Mouse (Mus musculus) gastrocnemius, postnatal 4 days (tissue): ENCODE data around the gene Sntg2. TPM values are rescaled to one million over a fixed set of nuclear protein-coding genes. Genes with fewer than 3 reads are reported as not detected.

Source experiments
- DNase-seq, 2 experiments: peaks; one replicate each; pipeline ENCODE4 v3.0.0; 2021 to 2022; ENCODE audit warnings: low spot score in 2 of 2, mixed read lengths in 2 of 2
- long read RNA-seq, 2 experiments: library from polyadenylated mRNA; stranded (forward); transcript quantifications; one replicate each; pipeline ENCODE4 v2.0.0; 2021
- total RNA-seq, 2 experiments: library from RNA; stranded (reverse); gene quantifications; 2 replicates each; pipeline ENCODE4 v1.2.3; 2021

The Sntg2 gene
- 1 to 10 TPM; 1.2 to 1.5 TPM for total RNA-seq
- long read RNA-seq, experiment 1: 0 reads
- long read RNA-seq, experiment 2, partial matches to known transcripts: 0 of 2 reads
- long read RNA-seq, experiment 2, other reads (novel, unspliced or antisense): 2 of 2 reads

DNA sequence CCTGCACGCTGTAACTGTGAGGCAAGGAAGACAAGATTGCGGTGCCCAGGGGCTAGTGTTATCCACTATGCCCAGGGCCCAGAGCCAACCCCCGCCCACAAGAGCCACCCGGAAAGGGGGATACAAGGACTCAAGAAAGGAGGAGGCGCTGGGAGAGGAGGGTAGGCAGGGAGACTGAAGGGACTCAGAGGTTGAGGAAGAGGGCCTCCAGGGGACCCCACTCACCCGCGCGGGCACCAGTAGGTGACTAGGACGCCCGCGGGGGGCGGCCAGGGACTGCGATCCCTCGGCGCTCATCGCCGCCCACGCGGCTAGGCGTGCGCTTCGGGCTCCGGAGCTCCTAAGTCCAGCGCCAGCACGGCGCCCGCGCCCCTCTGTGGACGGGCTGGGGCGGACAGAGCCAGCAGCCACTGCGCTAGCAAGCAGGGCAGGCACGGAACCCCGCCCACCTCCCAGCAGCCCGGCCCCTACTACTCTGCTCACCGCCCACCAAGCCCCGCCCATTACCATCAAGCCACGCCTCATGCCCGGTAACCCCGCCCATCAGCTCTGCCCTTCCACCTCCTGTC lies at the start of gene Sntg2:
Gene Sntg2 (minus strand): TSS at position 443 of the 569 bp plus-strand sequence.
- DNase-seq: peak; percentile 63 to 78

DNA sequence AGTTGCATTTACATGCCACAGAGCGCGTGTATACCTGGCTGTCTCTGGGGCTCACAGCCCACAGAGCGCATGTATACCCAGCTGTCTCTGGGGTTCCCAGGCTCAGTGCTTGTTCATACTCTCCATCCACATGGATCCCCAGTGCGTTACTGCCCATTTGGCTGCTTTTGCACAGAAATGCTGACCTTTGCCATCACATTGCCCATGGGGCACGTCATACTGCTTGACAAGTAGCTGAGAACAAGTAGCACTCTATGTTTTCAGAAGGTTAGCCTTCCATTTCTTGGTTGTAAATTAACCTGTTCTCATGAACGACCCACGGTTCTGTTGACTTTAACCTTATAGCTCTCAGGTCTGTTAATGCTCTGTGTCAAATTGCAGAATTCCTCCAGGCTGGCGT lies 43.4 kb upstream of the Sntg2 start:
- no peak for DNase-seq

DNA sequence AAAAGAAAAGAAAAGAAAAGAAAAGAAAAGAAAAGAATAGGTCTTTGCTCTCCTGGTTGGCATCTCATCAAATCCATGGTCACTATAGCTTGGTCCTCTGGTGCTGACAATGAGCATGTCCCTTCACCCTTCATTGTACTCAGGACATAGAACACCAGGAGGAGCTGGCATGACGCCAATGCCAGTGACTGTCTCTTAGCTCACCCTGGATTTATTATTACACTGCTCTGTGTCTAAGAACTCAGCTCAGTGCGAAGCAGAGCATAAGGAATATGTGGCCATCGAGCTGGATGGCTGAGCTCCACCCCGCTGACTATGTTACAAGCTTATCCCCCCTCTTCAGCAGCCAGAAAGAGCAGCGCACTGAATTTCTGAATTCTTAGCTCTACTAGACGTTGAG lies 42.8 kb upstream of the Sntg2 start:
- DNase-seq: no peak

DNA sequence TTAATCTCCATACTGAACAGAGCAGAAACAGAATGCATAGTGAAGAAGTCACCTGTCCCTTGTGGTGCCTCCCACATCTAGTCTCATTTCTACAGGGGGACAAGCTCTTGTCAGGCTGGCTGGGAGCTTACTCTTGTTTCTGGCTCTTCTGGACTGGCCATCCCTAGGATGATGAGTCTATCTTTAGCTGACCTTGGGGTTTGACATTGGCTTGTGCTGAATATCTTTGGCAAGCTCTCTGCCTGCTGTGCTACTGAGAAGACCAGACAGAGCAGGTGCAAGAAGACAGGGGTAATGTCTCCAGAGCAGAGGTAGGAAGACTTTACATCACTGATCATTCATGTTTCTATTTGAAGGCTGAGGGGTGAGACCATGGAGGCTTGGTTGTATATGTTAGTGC lies 29.5 kb upstream of the Sntg2 start:
- no peak for DNase-seq

DNA sequence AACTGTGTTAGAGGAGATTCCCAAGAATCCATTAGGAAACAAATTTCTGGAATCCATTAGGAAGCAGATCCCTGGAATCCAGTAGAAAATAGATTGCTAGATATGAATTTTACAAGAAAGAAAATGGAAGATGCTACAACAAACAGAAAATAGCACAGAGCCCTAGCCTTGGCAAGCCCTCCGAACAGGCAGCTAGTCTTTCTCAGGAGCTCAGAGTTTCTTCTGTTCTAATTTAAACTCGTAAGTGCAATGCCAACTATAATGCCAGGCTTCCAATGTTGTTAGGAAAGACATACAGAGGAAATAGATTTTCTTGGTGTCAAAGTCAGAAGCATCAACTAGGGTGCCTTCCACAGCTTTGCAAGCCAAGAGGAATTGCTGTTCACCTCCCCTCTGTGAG lies 27.4 kb upstream of the Sntg2 start:
- DNase-seq: no peak

DNA sequence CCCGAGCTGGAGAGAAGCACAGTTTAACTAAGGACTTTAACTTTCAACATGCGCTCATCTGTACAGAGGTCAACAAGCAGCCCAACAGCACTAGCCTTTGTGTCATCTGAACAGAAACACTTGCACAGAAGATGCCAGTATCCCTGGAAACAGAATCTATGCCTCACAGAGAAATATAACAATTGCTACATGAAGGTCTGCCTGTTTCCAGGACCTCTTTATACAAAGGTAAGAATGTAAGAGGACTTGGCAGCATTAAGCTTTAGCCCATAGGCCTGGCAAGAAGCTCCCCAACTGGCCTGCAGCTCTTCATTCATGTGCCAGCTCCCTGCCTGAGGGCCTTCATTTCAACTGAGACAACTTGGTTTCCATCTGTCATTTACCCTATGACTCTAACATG lies 26.9 kb upstream of the Sntg2 start:
- no peak for DNase-seq

DNA sequence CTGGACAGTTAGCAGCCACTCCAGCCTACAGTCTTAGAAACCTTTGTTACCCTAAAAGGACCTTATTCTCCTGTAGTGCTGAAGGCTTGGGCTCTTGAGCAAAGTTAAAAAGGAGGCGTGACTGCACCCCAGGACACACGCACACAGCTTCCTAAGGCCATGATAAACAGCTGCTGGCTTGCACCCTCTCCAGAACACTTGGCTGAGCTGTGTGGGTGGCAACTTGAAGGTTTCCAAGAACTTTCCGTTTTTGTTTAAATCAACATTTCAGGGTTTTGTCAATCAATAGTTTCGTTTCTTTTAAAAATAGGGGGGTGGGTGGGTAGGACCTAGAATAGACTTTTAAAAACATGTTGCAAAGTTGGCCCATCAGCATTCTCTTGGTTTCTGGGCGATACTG lies 882 bp downstream of the Sntg2 start:
- no peak for DNase-seq

DNA sequence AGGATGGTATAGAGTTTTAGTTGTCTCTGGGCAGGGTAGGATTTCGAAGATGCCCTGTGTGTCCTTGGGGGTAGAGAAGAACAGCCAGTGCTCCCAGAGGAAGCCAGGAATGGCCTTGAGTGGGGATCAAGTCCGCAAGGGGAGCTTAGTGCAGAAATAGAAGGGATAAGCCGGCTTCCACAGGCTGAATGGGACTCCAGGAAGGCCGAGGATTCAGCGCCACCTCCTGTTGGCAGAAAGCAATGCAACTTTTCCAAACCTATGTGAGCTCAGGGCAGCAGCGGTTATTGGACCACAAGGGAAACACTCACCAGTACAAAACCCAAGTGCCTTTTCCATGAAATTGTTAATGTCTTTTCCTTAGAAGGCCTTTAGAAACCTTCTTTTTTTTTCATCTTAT lies 3.4 kb downstream of the Sntg2 start:
- DNase-seq: peak; percentile 64 to 77

DNA sequence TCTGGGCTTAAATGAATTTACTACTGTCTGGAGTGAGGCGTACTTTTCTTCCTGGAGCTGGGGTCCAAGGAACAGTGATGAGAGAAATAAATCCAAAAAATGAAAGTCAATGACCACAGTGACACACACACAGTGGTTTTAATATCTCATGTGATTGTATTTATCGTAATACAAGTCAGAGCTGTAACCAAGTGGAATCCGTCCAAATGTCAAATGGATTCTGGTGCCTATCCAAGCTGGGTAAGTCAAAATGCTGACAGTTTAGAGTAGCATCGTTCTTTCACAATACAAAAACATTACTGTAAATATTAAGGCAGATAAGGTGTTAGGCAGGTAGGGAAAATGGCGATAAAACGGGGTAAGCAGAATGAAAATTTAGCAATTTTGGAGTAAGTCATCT lies 4.0 kb downstream of the Sntg2 start:
- no peak for DNase-seq

DNA sequence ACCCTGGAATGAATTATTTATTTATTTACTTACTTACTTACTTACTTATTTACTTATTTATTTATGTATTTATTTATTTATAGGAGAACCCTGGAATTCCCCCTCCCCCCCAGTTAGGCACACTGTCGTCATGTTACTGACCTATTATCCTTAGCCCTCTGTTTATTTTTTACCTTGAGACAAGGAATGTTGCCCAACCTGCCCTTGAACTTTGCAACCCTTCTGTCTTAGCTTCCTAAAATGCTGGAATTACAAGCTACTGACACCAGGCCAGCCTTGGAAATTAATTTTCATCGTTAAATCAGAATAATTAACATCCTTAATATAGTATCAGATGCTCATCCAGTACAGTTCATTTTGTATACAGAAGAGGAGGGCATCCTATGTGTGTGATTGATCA lies 10.9 kb downstream of the Sntg2 start:
- DNase-seq: no peak

DNA sequence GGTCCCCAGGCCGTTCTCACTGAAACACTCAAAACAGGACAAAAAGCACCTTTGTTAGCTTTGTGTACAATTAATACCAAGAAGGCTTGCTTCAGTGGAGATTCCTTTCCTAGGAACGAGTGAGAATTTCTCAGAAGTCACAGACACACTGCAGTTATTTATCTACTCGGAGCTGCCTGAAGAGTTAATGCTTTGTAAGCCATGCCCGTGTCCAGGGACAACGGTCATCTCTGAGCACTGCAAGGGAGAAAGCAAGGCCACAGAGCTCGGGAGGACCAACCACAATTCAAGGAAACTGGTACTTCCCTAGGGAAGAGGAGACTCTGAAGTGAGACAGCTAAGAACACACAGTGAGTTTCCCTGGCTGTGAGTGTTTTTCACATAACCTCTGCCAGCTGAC lies 15.5 kb downstream of the Sntg2 start:
- DNase-seq: no peak

DNA sequence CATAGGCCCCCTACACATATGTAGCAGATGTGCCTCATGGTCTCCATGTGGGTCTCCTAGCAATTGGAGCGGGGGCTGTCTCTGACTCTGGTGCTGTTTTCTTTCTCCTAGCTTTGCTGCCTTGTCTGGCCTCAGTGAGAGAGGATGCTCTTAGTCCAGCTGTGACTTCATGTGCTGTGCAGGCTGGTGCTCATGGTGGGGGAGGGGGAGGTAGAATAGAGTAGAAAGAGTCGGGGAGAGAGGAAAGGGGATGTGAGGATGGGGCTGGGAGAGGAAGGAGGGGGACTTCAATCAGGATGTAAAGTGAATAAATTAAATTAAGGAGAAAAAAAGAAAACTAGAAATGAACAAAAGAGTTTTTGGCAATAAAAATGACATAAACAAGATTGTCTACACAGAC lies 20.8 kb downstream of the Sntg2 start:
- DNase-seq: no peak

DNA sequence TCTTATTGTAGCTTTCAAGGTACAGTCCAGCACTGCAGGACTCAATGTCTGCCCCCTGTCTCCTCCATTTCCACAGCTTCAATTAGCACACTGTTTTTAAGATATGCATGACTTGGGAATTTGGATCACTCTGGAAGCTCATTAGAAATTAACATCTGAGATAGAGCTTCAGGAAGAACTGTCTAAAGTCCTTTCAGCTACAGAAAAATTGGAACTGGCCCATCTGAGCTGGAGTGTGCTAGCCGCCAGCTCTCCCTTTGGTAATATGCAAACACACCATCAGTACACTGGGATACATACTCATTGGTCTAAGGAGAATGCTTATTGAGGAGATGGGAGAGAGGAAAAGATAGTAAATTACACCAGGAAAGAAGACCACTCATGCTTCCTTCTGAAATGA lies 25.1 kb downstream of the Sntg2 start:
- no peak for DNase-seq

DNA sequence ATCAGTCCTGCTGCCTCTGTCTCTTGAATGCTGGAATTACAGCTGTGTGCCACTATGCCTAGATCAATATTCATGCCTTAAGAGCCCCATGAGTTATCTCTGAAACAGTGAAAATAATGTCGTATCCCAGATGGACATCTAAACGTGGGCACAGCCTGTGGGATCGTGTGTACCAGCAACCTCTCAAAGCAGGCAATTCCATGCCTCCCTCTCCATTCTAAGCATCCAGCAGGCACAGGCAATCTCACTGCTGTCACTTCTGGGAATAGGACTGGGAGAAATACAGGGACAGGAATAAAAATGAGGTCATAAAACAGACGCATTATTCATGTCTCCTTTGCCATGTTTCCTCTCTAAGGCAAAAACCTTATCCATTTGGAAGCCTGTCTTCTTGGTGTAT lies 25.9 kb downstream of the Sntg2 start:
- no peak for DNase-seq

DNA sequence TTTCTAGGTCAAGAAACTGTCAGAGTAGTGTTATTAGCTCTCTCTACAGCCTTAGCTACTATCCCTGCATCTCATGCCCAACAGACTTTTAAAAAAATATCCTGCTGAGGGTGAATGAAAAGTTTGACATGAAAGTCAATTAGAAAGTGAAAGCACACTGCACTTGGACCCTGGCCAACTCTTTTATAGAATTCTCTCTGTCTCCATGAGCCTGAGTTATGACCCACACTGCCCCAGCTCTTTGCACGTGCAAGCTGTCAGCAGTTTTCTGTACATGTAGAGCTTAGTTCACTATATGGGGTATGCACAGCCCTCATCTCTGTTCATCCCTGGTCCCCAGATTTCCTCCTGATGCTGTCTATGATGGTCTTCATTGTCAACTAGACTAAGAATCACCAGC lies 28.4 kb downstream of the Sntg2 start:
- DNase-seq: no peak

DNA sequence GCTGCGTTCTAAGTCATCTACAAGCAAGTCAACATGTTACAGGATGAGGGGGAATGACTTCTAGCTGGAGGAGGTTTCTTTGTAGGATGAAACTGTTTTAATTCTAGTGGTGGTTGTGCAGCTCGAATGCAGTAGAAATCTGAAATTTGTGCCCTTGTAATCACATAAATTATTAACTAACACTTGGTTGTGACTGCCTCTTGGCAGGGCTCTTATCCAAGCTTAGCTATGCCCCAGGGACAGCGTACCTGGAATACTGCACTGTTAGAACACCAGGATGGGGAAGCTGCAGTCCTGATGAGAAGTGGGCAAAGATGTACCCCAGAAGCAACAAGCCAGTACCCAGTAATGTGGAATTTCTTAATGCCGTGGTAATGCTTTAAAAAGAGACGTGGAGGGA lies 36.9 kb downstream of the Sntg2 start:
- no peak for DNase-seq

DNA sequence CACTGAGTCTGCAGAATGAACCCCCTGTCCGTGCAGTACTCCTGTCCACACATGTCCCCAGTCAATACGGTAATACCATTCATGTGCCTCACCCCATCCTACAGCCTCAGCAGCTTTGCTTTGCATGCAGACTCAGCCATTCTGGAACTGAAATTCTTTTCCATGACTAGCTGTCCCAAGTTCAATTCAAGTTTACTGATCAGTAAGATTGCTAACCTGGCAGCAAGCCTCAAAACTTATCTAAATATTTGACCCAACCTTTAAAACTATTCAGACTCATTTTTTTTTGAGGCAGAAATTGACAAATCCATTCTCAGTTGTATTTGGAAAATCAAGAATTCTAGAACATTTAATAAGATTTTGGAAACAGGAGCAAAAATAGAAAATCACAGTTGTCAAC lies 38.7 kb downstream of the Sntg2 start:
- DNase-seq: no peak

DNA sequence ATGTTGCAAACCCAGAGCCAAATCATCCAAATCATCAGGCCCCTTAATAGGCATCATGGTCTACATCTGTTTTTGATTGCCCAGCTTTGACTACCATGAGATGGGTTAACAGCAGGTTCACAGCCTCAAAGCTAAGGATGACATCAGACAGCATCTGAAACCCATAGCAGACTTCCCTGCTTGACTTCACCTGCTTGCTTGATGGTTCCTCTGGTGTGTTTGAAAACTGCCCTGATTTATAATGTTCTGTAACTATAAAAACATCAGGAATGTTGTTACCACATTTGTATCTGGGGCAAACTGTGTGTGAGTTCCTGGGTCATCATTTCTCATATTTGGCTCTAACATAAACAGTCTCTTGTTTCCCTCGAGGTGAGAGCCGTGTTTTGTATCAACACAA lies 55.2 kb downstream of the Sntg2 start:
- DNase-seq: no peak

DNA sequence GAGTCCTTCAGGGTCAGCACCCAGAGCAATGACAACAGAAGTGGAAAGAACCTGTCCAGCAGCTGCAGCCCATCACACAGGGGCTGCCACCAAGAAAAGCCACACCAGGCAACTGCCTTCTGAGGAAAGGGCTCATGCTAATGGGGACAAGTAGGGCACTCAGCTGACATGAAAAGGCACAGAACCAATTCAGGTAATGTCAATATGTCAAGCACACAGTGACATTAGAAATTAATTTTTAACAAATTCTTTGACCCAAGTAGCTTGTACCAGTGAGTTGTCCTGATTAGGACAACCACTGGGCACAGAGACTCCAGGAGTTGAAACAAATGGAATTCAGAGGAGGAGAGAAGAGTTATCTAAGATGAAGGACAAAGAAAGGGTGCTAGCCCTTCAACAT lies 60.2 kb downstream of the Sntg2 start:
- no peak for DNase-seq

DNA sequence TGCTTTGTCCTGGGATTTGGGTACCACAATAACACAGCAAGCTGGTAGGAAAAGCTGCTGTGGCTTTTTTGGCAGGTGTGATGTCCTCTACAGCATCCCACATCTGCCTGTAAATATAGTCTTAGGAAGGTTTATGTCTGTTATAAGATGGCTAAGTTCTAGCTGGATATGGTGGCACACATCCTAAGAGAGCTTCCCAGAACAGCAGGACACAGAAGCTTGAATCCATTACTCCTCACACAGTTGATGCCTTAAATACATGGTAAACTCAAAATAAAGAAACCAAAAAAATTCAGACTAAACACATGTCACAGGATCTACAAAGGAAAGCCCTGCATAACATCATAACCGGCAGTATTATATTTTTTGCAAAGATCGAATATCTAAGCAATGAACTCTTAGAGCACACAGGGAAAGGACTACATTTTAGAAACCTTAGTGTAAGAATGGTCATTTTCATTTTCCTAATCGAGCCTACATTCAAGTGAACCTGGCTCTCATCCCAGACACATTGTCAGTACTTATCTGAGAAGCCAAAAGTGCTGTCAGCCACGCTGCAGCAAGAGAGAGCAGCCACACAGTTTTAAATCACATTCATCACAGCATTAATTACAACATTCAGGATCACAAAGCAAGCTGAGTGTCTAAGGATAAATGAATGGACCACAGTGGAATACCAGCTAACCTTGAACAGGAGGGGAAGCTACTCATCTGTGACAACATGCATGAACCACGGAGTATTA lies 64.8 kb downstream of the Sntg2 start:
- no peak for DNase-seq

DNA sequence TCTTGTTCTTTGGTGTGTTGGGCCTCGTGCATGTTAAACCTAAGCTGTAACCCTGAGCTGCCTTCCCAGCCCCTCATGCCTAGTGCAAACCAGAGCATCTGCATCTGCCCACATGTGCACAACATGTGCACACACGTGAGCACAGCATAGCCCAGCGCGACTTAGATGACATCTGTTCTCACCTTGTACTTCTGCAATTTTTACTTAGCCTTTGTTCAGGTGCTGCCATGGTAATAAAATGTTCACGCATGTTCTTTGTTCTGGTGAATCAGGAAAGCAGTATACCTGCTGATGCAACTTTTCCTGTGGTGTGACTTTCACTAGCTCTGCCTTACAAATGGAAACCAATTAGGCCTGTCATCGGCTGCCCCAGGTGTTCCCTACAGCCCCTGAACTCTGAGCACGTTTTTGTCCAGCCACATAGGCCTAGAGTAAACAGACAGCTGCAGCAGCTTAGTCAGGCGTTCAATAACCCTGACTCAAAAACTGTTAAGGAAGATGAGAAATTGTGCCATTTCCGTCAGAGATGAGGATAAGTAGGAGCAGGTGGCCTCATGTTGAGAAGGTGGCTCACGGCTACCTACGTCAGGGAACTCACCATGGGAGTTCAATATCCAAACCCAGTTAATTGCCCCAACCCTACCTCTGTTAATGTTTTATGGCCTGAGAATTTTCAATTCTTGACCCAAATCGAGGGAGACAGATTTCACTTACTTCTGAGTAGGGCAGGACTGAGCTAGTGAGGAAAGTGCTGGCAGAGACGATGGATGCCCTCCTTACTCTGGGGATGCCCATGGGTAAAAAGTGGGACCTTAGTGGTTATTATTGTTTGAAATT lies 80.2 kb downstream of the Sntg2 start:
- no peak for DNase-seq

DNA sequence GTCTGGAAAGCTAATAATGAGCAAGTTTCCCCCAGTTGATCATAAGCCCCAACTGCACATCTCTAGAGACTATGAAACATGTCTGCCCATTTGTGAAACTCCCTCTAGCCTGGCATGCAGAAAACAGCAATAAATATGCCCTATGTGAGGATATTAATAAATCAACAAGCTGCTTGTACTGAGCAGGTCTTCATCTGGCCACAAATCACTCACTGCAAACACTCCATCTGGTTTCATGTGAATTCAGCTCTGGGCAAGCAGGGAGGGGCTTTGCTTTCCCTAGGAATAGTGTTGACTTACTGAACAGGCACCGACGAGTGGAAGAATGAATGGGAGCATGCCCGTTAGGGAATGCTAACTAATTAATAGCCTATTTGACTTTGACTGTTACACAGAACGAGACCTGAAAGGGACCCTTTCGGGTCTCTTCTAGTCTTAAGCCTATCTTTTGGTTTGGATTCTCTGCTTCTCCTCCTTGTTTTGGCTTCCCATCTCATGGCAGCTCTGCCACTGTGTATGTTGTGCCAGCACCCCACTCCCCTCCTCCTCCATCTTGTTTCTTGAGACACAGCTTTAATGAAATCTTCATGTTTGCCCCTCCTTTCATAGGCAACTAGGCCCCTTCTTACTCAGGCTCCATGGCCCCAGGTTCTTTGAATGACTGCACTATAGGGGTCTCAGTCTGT lies 86.1 kb downstream of the Sntg2 start:
- DNase-seq: no peak
